Mouse (Mus musculus) heart, embryonic 15.5 days (tissue): ENCODE data around the gene Iqgap3. TPM values are rescaled to one million over a fixed set of nuclear protein-coding genes. Genes with fewer than 3 reads are reported as not detected.

Experiments
- ATAC-seq: fragments of 200-750 bp; cut with Nextera tagmentation; replicated peaks from 2 replicates; pipeline ENCODE4 v1.8.0; 2017; ENCODE audit warnings: low read depth, moderate TSS enrichment; ENCODE audit not compliant: insufficient number of reproducible peaks, insufficient read depth, low FRiP score
- H3K27ac ChIP-seq: fragments of 300-500 bp; sonication (generic); 2 replicates; pipeline ENCODE4 v1.5.1; 2015; ENCODE audit warnings: mild to moderate bottlenecking, inconsistent platforms
- H3K27me3 ChIP-seq: fragments of 300-500 bp; sonication (generic); 2 replicates; pipeline ENCODE4 v1.6.1; 2015; ENCODE audit warnings: inconsistent platforms
- H3K36me3 ChIP-seq: fragments of 300-500 bp; sonication (generic); 2 replicates; pipeline ENCODE4 v1.6.1; 2015; ENCODE audit warnings: mild to moderate bottlenecking, inconsistent platforms
- H3K4me1 ChIP-seq: fragments of 300-500 bp; sonication (generic); replicated peaks from 2 replicates; pipeline ENCODE4 v1.6.1; 2015; ENCODE audit warnings: inconsistent platforms
- H3K4me2 ChIP-seq: fragments of 300-500 bp; sonication (generic); 2 replicates; pipeline ENCODE4 v1.6.1; 2015; ENCODE audit warnings: inconsistent platforms, mild to moderate bottlenecking, moderate library complexity
- H3K4me3 ChIP-seq: fragments of 300-500 bp; sonication (generic); 2 replicates; pipeline ENCODE4 v1.5.1; 2015; ENCODE audit warnings: mild to moderate bottlenecking, inconsistent platforms
- H3K9ac ChIP-seq: fragments of 300-500 bp; sonication (generic); 2 replicates; pipeline ENCODE4 v1.6.1; 2015; ENCODE audit warnings: mild to moderate bottlenecking, inconsistent platforms
- H3K9me3 ChIP-seq: fragments of 300-500 bp; sonication (generic); replicated peaks from 2 replicates; pipeline ENCODE4 v1.6.1; 2016; ENCODE audit warnings: inconsistent platforms
- WGBS: fragments of 180-500 bp; shearing (Covaris S2); methylation state at CpG from one replicate; pipeline ENCODE4 v1.1.7; 2015; ENCODE audit warnings: mixed read lengths; 5-methylcytosine and 5-hydroxymethylcytosine counted together
- polyA plus RNA-seq: library from polyadenylated mRNA; unstranded; fragments of >200 nt; fragmentation: Nextera tagmentation; extraction: Ambion mirVana; gene quantifications from 2 replicates; pipeline ENCODE4 v1.2.1, GENCODE M21; 2015

Gene Iqgap3
- polyA plus RNA-seq, 1 experiment from 2014 or later = 21.1 TPM

- no peak overlapping the region for H3K4me3 ChIP-seq
- H3K9ac ChIP-seq = no peak overlapping the region
- no peak for ATAC-seq
- no peaks in the 10 kb centered on the region for H3K4me1 ChIP-seq
- peaks cover 35% of the 10 kb centered on the region for H3K27me3 ChIP-seq
- WGBS = 67% methylated on average over 2 of the region's 2 CpGs
- H3K27ac ChIP-seq = no peak overlapping the region
- H3K4me2 ChIP-seq = no peak overlapping the region
- H3K9me3 ChIP-seq = no peaks in the 10 kb centered on the region
- no peaks in the 10 kb centered on the region for H3K36me3 ChIP-seq
These were observed 7.4 kb upstream of the Iqgap3 start for GRCm38 (mm10) chr3:88074351-88074750.

GRCm38 (mm10) chr3:88074766-88075165 lies 7.0 kb upstream of the Iqgap3 start:
- ATAC-seq = no peak
- peaks cover 35% of the 10 kb centered on the region for H3K27me3 ChIP-seq
- WGBS = 76% methylated on average over 8 of the region's 8 CpGs

GRCm38 (mm10) chr3:88077441-88077840 lies 4.3 kb upstream of the Iqgap3 start:
- 44% methylated on average over 8 of the region's 8 CpGs for WGBS
- no peak overlapping the region for H3K4me3 ChIP-seq
- H3K9ac ChIP-seq = no peak overlapping the region

More at GRCm38 (mm10) chr3:88074766-88075165, 7.0 kb upstream of the Iqgap3 start:
- H3K4me2 ChIP-seq = no peak overlapping the region
- H3K9me3 ChIP-seq = no peaks in the 10 kb centered on the region
- no peaks in the 10 kb centered on the region for H3K36me3 ChIP-seq
- no peak overlapping the region for H3K4me3 ChIP-seq
- no peaks in the 10 kb centered on the region for H3K4me1 ChIP-seq
- H3K9ac ChIP-seq = no peak overlapping the region
- H3K27ac ChIP-seq = no peak overlapping the region

GRCm38 (mm10) chr3:88078204-88078603 lies 3.6 kb upstream of the Iqgap3 start, which contains the start of gene Ttc24:
Gene Ttc24, minus strand, starts transcription at chr3:88078304.
- Histone ChIP-seq H3K4me1 (peaks cover 12% of the 10 kb centered on the region), H3K4me2 (no peak within 1 kb of the TSS), H3K36me3 (no peaks in the 10 kb centered on the region), H3K27ac (no peak within 1 kb of the TSS), H3K9me3 (no peaks in the 10 kb centered on the region), H3K4me3 (no peak within 1 kb of the TSS), H3K27me3 (peaks cover 14% of the 10 kb centered on the region), H3K9ac (no peak within 1 kb of the TSS)
- 64% methylated on average over 4 of the region's 4 CpGs for WGBS
- no peak for ATAC-seq

More at GRCm38 (mm10) chr3:88077441-88077840, 4.3 kb upstream of the Iqgap3 start:
- Histone ChIP-seq H3K4me2 (no peak overlapping the region), H3K27ac (no peak overlapping the region), H3K36me3 (no peaks in the 10 kb centered on the region), H3K4me1 (peaks cover 5% of the 10 kb centered on the region), H3K27me3 (peaks cover 18% of the 10 kb centered on the region), H3K9me3 (no peaks in the 10 kb centered on the region)
- no peak for ATAC-seq

GRCm38 (mm10) chr3:88082224-88082618 lies 450 bp downstream of the Iqgap3 start:
- H3K27me3 ChIP-seq = no peaks in the 10 kb centered on the region
- no peaks in the 10 kb centered on the region for H3K9me3 ChIP-seq
- H3K9ac ChIP-seq = peak overlapping the region; percentile 56
- peak overlapping the region; percentile 84 for H3K4me2 ChIP-seq
- no peak for ATAC-seq
- peak overlapping the region; percentile 63 for H3K4me3 ChIP-seq
- H3K27ac ChIP-seq = no peak overlapping the region
- H3K36me3 ChIP-seq = peaks cover 27% of the 10 kb centered on the region
- H3K4me1 ChIP-seq = peaks cover 17% of the 10 kb centered on the region
- 2% methylated on average over 13 of the region's 13 CpGs for WGBS

- Histone ChIP-seq H3K36me3 (peaks cover 28% of the 10 kb centered on the region), H3K4me3 (peak overlapping the region; percentile 63), H3K27ac (0 out of 2 replicates have a peak overlapping the region, but pooled peaks have one; percentile 4), H3K9ac (peak overlapping the region; percentile 56), H3K9me3 (no peaks in the 10 kb centered on the region), H3K4me1 (peaks cover 17% of the 10 kb centered on the region), H3K4me2 (peak overlapping the region; percentile 84), H3K27me3 (no peaks in the 10 kb centered on the region)
- WGBS = 6% methylated on average over 4 of the region's 4 CpGs
- peak; percentile 41; the same call in 1 of the 2 replicates for ATAC-seq
These were observed 892 bp downstream of the Iqgap3 start for GRCm38 (mm10) chr3:88082663-88083062.

GRCm38 (mm10) chr3:88084001-88084400 lies 2.2 kb downstream of the Iqgap3 start:
- H3K4me1 ChIP-seq = peaks cover 17% of the 10 kb centered on the region
- no peaks in the 10 kb centered on the region for H3K27me3 ChIP-seq
- H3K9ac ChIP-seq = no peak overlapping the region
- ATAC-seq = no peak
- WGBS = 97% methylated on average over 2 of the region's 2 CpGs
- peaks cover 35% of the 10 kb centered on the region for H3K36me3 ChIP-seq
- H3K4me3 ChIP-seq = no peak overlapping the region
- no peaks in the 10 kb centered on the region for H3K9me3 ChIP-seq
- H3K4me2 ChIP-seq = no peak overlapping the region
- H3K27ac ChIP-seq = no peak overlapping the region

- H3K9ac ChIP-seq = no peak overlapping the region
- WGBS = 87% methylated on average over 3 of the region's 9 CpGs
- ATAC-seq = no peak
- no peaks in the 10 kb centered on the region for H3K27me3 ChIP-seq
- no peak overlapping the region for H3K4me3 ChIP-seq
- H3K27ac ChIP-seq = no peak overlapping the region
- no peak overlapping the region for H3K4me2 ChIP-seq
- H3K4me1 ChIP-seq = peaks cover 17% of the 10 kb centered on the region
- no peaks in the 10 kb centered on the region for H3K9me3 ChIP-seq
- H3K36me3 ChIP-seq = peaks cover 49% of the 10 kb centered on the region
These were observed 3.7 kb downstream of the Iqgap3 start for GRCm38 (mm10) chr3:88085459-88085858.

- WGBS = 91% methylated on average over 1 of the region's 1 CpGs
- Histone ChIP-seq H3K4me1 (peaks cover 10% of the 10 kb centered on the region), H3K36me3 (peaks cover 71% of the 10 kb centered on the region)
These were observed 5.9 kb downstream of the Iqgap3 start for GRCm38 (mm10) chr3:88087688-88088087.

GRCm38 (mm10) chr3:88090106-88090505 lies 8.3 kb downstream of the Iqgap3 start:
- H3K36me3 ChIP-seq = peaks cover 84% of the 10 kb centered on the region
- no peaks in the 10 kb centered on the region for H3K27me3 ChIP-seq
- H3K9ac ChIP-seq = no peak overlapping the region
- no peaks in the 10 kb centered on the region for H3K4me1 ChIP-seq
- no peak for ATAC-seq
- H3K27ac ChIP-seq = no peak overlapping the region
- H3K4me3 ChIP-seq = no peak overlapping the region
- 94% methylated on average over 7 of the region's 7 CpGs for WGBS
- H3K4me2 ChIP-seq = no peak overlapping the region
- no peaks in the 10 kb centered on the region for H3K9me3 ChIP-seq

More at GRCm38 (mm10) chr3:88087688-88088087, 5.9 kb downstream of the Iqgap3 start:
- no peak overlapping the region for H3K9ac ChIP-seq
- no peak overlapping the region for H3K4me3 ChIP-seq
- H3K4me2 ChIP-seq = no peak overlapping the region
- no peak overlapping the region for H3K27ac ChIP-seq
- no peaks in the 10 kb centered on the region for H3K27me3 ChIP-seq
- ATAC-seq = no peak
- H3K9me3 ChIP-seq = no peaks in the 10 kb centered on the region

GRCm38 (mm10) chr3:88090616-88091015 lies 8.8 kb downstream of the Iqgap3 start:
- Histone ChIP-seq H3K4me1 (no peaks in the 10 kb centered on the region), H3K9ac (no peak overlapping the region), H3K27ac (no peak overlapping the region), H3K36me3 (peaks cover 86% of the 10 kb centered on the region), H3K27me3 (no peaks in the 10 kb centered on the region), H3K4me3 (no peak overlapping the region), H3K9me3 (no peaks in the 10 kb centered on the region), H3K4me2 (no peak overlapping the region)
- WGBS = 91% methylated on average over 6 of the region's 6 CpGs
- ATAC-seq = no peak

- no peak for ATAC-seq
- H3K27ac ChIP-seq = no peak overlapping the region
- H3K4me2 ChIP-seq = no peak overlapping the region
- H3K4me1 ChIP-seq = no peaks in the 10 kb centered on the region
- no peak overlapping the region for H3K9ac ChIP-seq
- no peaks in the 10 kb centered on the region for H3K27me3 ChIP-seq
- H3K36me3 ChIP-seq = peaks cover 94% of the 10 kb centered on the region
- WGBS = 78% methylated on average over 5 of the region's 5 CpGs
- H3K9me3 ChIP-seq = no peaks in the 10 kb centered on the region
- no peak overlapping the region for H3K4me3 ChIP-seq
These were observed 12.4 kb downstream of the Iqgap3 start for GRCm38 (mm10) chr3:88094126-88094525.
